Mouse (Mus musculus) neural tube, embryonic 14.5 days (tissue): Measurements from ENCODE around the gene Kcnj11. TPM values are rescaled to one million over a fixed set of nuclear protein-coding genes. Genes with fewer than 3 reads are reported as not detected.

ENCODE experiments used
- ATAC-seq: fragments of 200-750 bp; cut with Nextera tagmentation; 2 replicates; pipeline ENCODE4 v1.8.0; 2017; ENCODE audit warnings: low read depth, mild to moderate bottlenecking, moderate TSS enrichment, moderate library complexity
- H3K27ac ChIP-seq: fragments of 300-500 bp; sonication (generic); 2 replicates; pipeline ENCODE4 v1.5.1; 2014; ENCODE audit warnings: low read depth, mild to moderate bottlenecking, control low read depth, low read length, moderate library complexity, mixed read lengths
- H3K27me3 ChIP-seq: fragments of 300-500 bp; sonication (generic); 2 replicates; pipeline ENCODE4 v1.6.1; 2014; ENCODE audit warnings: low read length; ENCODE audit not compliant: control insufficient read depth, insufficient read depth
- H3K36me3 ChIP-seq: fragments of 300-500 bp; sonication (generic); 2 replicates; pipeline ENCODE4 v1.6.1; 2014; ENCODE audit warnings: low read length, mixed read lengths; ENCODE audit not compliant: control insufficient read depth, insufficient read depth
- H3K4me1 ChIP-seq: fragments of 300-500 bp; sonication (generic); 2 replicates; pipeline ENCODE4 v1.6.1; 2014; ENCODE audit warnings: low read length; ENCODE audit not compliant: control insufficient read depth, insufficient read depth
- H3K4me2 ChIP-seq: fragments of 300-500 bp; sonication (generic); 2 replicates; pipeline ENCODE4 v1.6.1; 2014; ENCODE audit warnings: mild to moderate bottlenecking, low read depth, low read length, control low read depth
- H3K4me3 ChIP-seq: fragments of 300-500 bp; sonication (generic); 2 replicates; pipeline ENCODE4 v1.5.1; 2014; ENCODE audit warnings: low read depth, low read length, control low read depth, mixed read lengths
- H3K9ac ChIP-seq: fragments of 300-500 bp; sonication (generic); replicated peaks from 2 replicates; pipeline ENCODE4 v1.6.1; 2014; ENCODE audit warnings: low read depth, mild to moderate bottlenecking, control low read depth, low read length, mixed read lengths
- H3K9me3 ChIP-seq: fragments of 300-500 bp; sonication (generic); 2 replicates; pipeline ENCODE4 v1.6.1; 2016; ENCODE audit warnings: low read length; ENCODE audit not compliant: control insufficient read depth
- WGBS: fragments of 180-500 bp; shearing (Covaris S2); extraction: QIAGEN DNeasy Blood & Tissue Kit; methylation state at CpG from one replicate; pipeline ENCODE4 v1.1.7; 2014; 5-methylcytosine and 5-hydroxymethylcytosine counted together
- polyA plus RNA-seq: library from polyadenylated mRNA; unstranded; fragments of >200 nt; fragmentation: Nextera tagmentation; extraction: Ambion mirVana; gene quantifications from 2 replicates; pipeline ENCODE4 v1.2.1, GENCODE M21; 2014

Gene Kcnj11
- polyA plus RNA-seq, 1 experiment from 2014 or later = 1.7 TPM

DNA sequence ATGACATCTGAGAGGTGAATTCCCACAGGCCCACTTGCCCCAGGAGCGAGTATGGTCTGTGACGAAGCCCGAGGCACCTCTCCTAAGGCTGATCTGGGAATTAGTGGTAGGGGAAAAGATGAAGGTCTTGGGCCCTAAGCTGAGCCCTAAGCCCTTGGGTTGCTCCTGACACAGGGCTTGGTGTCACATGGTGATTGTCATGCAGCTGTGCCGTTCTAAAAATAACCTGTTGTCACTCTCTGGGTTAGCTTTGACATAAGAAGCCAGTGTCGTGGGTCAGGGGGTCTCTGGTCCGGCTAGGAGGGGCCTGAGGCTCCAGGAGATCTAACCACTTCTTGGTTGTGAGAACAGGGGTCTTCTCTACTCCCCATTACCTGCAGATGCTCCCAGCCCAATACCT lies 11.4 kb upstream of the Kcnj11 start:
- Histone ChIP-seq H3K4me1 (peaks cover 15% of the 10 kb centered on the region), H3K9me3 (no peaks in the 10 kb centered on the region), H3K9ac (no peak overlapping the region), H3K27ac (no peak overlapping the region), H3K27me3 (no peaks in the 10 kb centered on the region), H3K4me2 (no peak overlapping the region), H3K36me3 (no peaks in the 10 kb centered on the region), H3K4me3 (no peak overlapping the region)
- 71% methylated on average over 6 of the region's 6 CpGs for WGBS
- no peak for ATAC-seq

DNA sequence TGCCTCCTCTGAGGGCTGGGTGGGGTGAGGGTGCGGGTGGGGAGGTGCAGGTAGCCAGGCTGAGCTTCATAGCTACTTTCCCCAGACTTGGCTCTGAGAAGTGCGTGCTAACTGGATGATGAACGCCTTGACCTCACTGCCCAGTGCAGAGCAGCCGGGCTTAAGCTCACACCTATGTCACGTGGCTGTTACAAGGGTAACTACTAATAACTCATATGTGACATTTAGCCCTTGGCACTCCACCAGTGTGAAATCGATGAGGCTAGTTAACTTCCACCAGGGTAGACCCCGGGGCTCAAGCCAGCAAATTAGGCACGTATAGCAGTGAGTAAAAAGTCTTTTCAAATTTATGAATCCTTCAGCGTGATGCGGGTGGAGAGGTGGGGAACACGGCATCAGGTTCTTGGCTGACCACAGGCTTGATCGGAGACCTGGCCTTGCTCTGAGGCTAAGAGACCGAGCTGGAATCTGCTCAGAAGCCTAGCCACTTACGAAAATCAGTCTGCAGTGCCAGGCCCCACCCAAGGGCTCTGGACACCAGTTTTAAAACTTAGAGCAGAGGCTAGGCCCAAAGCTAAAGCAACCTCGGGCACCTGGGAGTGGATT lies 10.8 kb upstream of the Kcnj11 start:
- H3K27me3 ChIP-seq = no peaks in the 10 kb centered on the region
- no peaks in the 10 kb centered on the region for H3K9me3 ChIP-seq
- no peak overlapping the region for H3K27ac ChIP-seq
- H3K4me1 ChIP-seq = peaks cover 15% of the 10 kb centered on the region
- H3K4me3 ChIP-seq = no peak overlapping the region
- no peak overlapping the region for H3K4me2 ChIP-seq
- 77% methylated on average over 15 of the region's 15 CpGs for WGBS
- H3K36me3 ChIP-seq = no peaks in the 10 kb centered on the region
- H3K9ac ChIP-seq = no peak overlapping the region
- ATAC-seq = no peak

DNA sequence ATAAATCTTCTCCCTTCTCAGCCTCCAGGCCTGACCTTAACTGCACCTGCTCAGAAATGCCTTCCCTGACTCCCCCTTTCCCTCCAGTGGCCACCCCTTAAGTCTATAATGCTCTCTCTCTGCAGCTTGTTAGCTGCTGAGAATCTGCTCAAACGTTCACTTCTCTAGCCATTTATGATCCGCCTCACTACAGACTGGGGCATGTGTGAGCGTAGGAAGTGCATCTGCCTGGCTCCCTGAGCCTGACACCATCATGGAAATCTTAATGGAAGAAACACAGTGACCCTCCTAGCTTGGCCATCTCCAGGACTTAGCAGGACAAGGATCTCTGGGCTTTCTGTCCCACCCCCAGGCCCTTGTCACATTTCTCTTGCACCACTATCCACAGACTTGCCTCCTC lies 9.5 kb upstream of the Kcnj11 start:
- Histone ChIP-seq H3K36me3 (no peaks in the 10 kb centered on the region), H3K9ac (no peak overlapping the region), H3K4me3 (no peak overlapping the region), H3K9me3 (no peaks in the 10 kb centered on the region), H3K4me2 (no peak overlapping the region), H3K4me1 (peaks cover 15% of the 10 kb centered on the region), H3K27me3 (no peaks in the 10 kb centered on the region), H3K27ac (no peak overlapping the region)
- 73% methylated on average over 3 of the region's 3 CpGs for WGBS
- ATAC-seq = no peak

DNA sequence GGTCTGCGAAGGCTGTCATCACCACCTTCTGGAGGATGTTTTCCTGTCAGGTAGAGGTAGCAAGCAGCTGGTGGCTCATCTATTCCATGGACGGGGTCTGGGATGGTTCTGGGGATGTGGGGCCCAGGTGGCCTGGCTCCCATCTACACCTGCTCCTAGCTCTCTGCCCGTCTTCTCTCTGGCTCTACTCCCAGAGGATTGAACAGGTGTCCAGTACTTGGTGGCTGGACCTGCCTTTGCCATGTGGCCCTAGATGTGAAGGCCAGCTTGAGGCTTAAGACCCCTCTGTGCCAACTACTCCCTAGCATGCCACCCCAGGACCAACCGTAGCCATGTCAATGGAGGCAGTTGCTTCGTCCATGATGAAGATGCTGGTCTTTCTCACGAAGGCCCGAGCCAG lies 4.9 kb upstream of the Kcnj11 start:
- Histone ChIP-seq H3K27me3 (no peaks in the 10 kb centered on the region), H3K4me1 (peaks cover 6% of the 10 kb centered on the region; the same call in 1 of the 2 replicates), H3K4me3 (no peak overlapping the region), H3K9ac (no peak overlapping the region), H3K4me2 (no peak overlapping the region), H3K27ac (no peak overlapping the region), H3K36me3 (no peaks in the 10 kb centered on the region), H3K9me3 (no peaks in the 10 kb centered on the region)
- no peak for ATAC-seq
- WGBS = 89% methylated on average over 7 of the region's 7 CpGs

DNA sequence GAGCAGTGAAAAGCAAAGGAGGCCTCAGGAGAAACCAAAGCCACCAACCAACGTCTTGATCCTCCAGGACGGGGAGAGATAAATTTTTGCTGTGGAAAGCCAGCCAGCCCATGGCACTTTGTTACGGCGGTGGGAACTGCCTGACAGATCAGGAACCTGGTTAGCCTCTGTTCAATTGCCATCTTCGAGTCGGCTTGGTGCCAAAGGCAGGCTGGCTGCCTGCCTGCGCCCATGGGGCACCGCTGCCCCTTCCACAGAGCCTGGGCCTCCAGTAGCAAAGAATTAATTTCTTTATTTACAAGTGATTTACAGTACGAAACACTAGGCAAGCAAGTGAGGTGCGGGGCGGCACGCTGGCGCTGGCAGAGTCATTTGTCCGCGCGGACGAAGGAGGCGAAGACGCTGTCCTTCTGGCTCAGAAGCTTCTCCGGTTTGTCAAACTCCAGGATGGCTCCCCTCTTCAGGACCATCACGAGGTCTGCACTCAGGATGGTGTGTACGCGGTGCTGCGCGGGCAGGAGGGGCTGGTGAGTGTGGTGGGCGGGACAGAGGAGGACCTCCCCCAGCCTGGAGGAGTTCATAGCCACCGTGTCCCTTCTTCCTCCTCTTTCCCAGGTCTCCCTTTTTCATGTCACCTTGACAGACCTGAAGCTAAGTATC lies 3.8 kb upstream of the Kcnj11 start:
- ATAC-seq = no peak
- no peak overlapping the region; the same call in 1 of the 2 replicates for H3K4me2 ChIP-seq

DNA sequence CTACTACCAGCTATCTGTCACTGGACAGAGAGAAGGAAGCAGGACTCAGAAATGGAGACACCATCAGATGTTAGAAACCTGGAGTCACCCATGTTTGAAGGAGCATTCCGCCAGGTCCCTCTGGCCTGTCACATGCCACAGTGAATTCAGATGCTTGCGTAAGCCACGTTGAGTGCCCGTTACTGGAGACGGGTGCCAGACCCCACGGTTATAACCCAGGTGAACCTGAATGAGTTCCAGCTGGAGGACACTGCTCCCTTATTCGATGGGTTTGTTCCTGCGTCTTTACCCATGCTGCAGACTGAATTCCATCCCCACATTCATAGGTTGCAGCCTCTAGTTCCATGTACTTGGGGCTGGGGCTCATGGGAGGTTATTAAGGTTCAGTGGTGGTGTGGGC lies 3.2 kb upstream of the Kcnj11 start:
- no peak for ATAC-seq
- peak overlapping the region; percentile 52 for H3K27ac ChIP-seq
- H3K4me1 ChIP-seq = peaks cover 6% of the 10 kb centered on the region; the same call in 1 of the 2 replicates

More for the DNA sequence above, 3.8 kb upstream of the Kcnj11 start:
- Histone ChIP-seq H3K27me3 (no peaks in the 10 kb centered on the region), H3K27ac (peak overlapping the region; percentile 16), H3K4me1 (peaks cover 6% of the 10 kb centered on the region; the same call in 1 of the 2 replicates), H3K9me3 (no peaks in the 10 kb centered on the region), H3K9ac (no peak overlapping the region), H3K36me3 (no peaks in the 10 kb centered on the region), H3K4me3 (no peak overlapping the region)
- WGBS = 68% methylated on average over 27 of the region's 27 CpGs

DNA sequence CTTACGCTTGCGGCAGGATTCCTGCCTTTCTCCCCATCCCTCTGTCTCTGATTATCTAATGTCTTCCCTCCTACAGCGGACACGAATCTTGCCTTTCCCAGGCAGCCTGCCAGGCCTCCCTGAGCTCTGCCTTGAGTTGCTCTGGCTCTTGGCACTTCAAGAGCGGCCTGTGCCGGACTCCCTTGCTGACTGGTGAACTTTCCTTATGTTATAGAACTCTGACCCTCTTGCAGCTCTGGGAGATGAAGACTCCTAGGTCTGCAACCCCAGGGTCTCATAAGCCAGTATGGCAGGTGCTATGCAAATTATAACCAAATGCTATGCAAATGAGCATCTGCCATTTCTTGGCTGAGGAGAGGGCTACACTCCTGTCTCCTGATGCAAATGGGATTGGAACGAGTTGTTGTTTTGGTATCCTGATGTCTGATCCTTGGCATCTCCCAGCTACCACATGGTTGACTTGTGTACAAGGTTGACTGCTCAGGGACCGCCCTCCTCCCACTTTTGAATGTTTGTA lies 2.6 kb upstream of the Kcnj11 start:
- H3K9me3 ChIP-seq = no peaks in the 10 kb centered on the region
- no peak overlapping the region for H3K4me3 ChIP-seq
- peak overlapping the region; percentile 52 for H3K27ac ChIP-seq
- no peaks in the 10 kb centered on the region for H3K27me3 ChIP-seq
- ATAC-seq = 0 out of 2 replicates have a peak, but pooled peaks have one; percentile 12
- no peak overlapping the region for H3K9ac ChIP-seq
- 51% methylated on average over 8 of the region's 8 CpGs for WGBS
- H3K4me2 ChIP-seq = no peak overlapping the region
- no peaks in the 10 kb centered on the region for H3K36me3 ChIP-seq
- peaks cover 6% of the 10 kb centered on the region; the same call in 1 of the 2 replicates for H3K4me1 ChIP-seq

More for the DNA sequence above, 3.2 kb upstream of the Kcnj11 start:
- Histone ChIP-seq H3K4me3 (no peak overlapping the region), H3K9me3 (no peaks in the 10 kb centered on the region), H3K27me3 (no peaks in the 10 kb centered on the region), H3K4me2 (no peak overlapping the region), H3K9ac (no peak overlapping the region), H3K36me3 (no peaks in the 10 kb centered on the region)
- WGBS = 85% methylated on average over 8 of the region's 8 CpGs

DNA sequence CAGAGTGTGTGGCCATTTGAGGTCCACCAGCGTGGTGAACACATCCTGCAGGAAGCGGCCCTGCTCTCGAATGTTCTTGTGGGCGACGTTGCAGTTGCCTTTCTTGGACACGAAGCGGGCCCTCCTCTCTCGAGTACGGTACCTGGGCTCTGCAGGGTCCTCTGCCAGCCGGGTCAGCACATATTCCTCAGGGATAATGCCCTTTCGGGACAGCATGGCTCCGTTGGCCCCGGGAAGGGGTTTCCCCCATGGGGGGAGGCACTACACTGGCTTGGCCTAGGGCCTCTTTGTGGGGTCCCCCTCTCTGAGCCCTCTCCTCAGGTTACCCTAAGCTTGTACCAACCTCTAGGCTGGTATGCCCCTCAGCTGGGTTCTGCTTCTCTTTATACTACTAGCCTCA lies 882 bp downstream of the Kcnj11 start:
- 85% methylated on average over 13 of the region's 13 CpGs for WGBS
- no peaks in the 10 kb centered on the region for H3K27me3 ChIP-seq
- peak overlapping the region; percentile 83 for H3K4me2 ChIP-seq
- H3K36me3 ChIP-seq = no peaks in the 10 kb centered on the region
- no peaks in the 10 kb centered on the region for H3K9me3 ChIP-seq
- peaks cover 6% of the 10 kb centered on the region; the same call in 1 of the 2 replicates for H3K4me1 ChIP-seq
- ATAC-seq = no peak
- peak overlapping the region; percentile 66 for H3K9ac ChIP-seq
- peak overlapping the region; percentile 48 for H3K4me3 ChIP-seq
- H3K27ac ChIP-seq = no peak overlapping the region

DNA sequence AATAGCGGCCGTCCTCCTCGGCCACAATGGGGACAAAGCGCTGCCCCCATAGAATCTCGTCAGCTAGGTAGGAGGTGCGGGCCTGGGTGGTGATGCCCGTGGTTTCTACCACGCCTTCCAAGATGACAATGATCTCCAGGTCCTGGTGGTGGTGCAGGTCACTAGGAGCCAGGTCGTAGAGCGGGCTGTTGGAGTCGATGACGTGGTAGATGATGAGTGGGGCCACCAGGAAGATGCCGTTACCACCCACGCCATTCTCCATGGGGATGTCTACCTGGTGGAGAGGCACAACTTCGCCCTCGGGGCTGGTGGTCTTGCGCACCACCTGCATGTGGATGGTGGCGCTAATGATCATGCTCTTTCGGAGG lies 1.7 kb downstream of the Kcnj11 start:
- H3K4me2 ChIP-seq = no peak overlapping the region

More for the DNA sequence above, 1.7 kb downstream of the Kcnj11 start:
- no peak for ATAC-seq
- Histone ChIP-seq H3K9ac (no peak overlapping the region), H3K27ac (no peak overlapping the region), H3K9me3 (no peaks in the 10 kb centered on the region), H3K36me3 (no peaks in the 10 kb centered on the region), H3K27me3 (no peaks in the 10 kb centered on the region), H3K4me3 (no peak overlapping the region), H3K4me1 (0 out of 2 replicates have a peak, but pooled peaks cover 2% of the 10 kb centered on the region)
- 95% methylated on average over 19 of the region's 19 CpGs for WGBS
